Mouse (Mus musculus) forebrain, embryonic 13.5 days (tissue): Measurements from ENCODE around the gene Josd2. TPM values are rescaled to one million over a fixed set of nuclear protein-coding genes. Genes with fewer than 3 reads are reported as not detected.

Experiments used
- ATAC-seq: fragments of 200-750 bp; cut with Nextera tagmentation; 2 replicates; pipeline ENCODE4 v1.8.0; 2017
- H3K27ac ChIP-seq: fragments of 300-500 bp; sonication (generic); 2 replicates; pipeline ENCODE4 v1.5.1; 2015; ENCODE audit warnings: inconsistent platforms, mild to moderate bottlenecking, moderate library complexity
- H3K27me3 ChIP-seq: fragments of 300-500 bp; sonication (generic); 2 replicates; pipeline ENCODE4 v1.6.1; 2015; ENCODE audit warnings: mild to moderate bottlenecking, inconsistent platforms
- H3K36me3 ChIP-seq: fragments of 300-500 bp; sonication (generic); 2 replicates; pipeline ENCODE4 v1.6.1; 2015; ENCODE audit warnings: mild to moderate bottlenecking, inconsistent platforms; ENCODE audit not compliant: poor library complexity, severe bottlenecking
- H3K4me1 ChIP-seq: fragments of 300-500 bp; sonication (generic); 2 replicates; pipeline ENCODE4 v1.6.1; 2015; ENCODE audit warnings: inconsistent platforms
- H3K4me2 ChIP-seq: fragments of 300-500 bp; sonication (generic); 2 replicates; pipeline ENCODE4 v1.6.1; 2015; ENCODE audit warnings: inconsistent platforms, mild to moderate bottlenecking, moderate library complexity
- H3K4me3 ChIP-seq: fragments of 300-500 bp; sonication (generic); 2 replicates; pipeline ENCODE4 v1.5.1; 2015; ENCODE audit warnings: mild to moderate bottlenecking, inconsistent platforms
- H3K9ac ChIP-seq: fragments of 300-500 bp; sonication (generic); 2 replicates; pipeline ENCODE4 v1.6.1; 2015; ENCODE audit warnings: mild to moderate bottlenecking, inconsistent platforms
- H3K9me3 ChIP-seq: fragments of 300-500 bp; sonication (generic); replicated peaks from 2 replicates; pipeline ENCODE4 v1.6.1; 2016; ENCODE audit warnings: inconsistent platforms
- WGBS: fragments of 180-500 bp; shearing (Covaris S2); methylation state at CpG from one replicate; pipeline ENCODE4 v1.1.7; 2015; 5-methylcytosine and 5-hydroxymethylcytosine counted together
- polyA plus RNA-seq: library from polyadenylated mRNA; unstranded; fragments of >200 nt; fragmentation: Nextera tagmentation; extraction: Ambion mirVana; gene quantifications from 2 replicates; pipeline ENCODE4 v1.2.1, GENCODE M21; 2015

Josd2 gene
- polyA plus RNA-seq, 1 experiment from 2014 or later = 49.0 TPM

DNA sequence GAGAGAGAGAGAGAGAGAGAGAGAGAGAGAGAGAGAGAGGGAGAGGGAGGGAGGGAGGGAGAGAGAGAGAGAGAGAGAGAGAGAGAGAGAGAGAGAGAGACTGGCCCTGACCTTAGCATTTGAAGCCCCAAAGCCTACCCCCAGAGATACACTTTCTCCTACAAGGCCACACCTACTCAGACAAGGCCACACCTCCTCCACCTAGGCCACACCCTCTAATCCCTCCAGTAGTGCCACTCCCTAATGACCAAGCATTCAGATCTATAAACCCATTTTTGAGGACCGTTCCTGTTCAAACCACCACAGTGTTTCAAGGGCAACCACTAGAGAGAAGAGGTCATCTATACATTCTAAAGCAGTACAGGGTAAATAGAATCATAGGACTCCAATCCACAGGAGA, 11.5 kb upstream of the Josd2 start:
- no peak for ATAC-seq
- Histone ChIP-seq H3K36me3 (peaks cover 85% of the 10 kb centered on the region), H3K27me3 (no peaks in the 10 kb centered on the region), H3K27ac (no peak overlapping the region), H3K9me3 (peaks cover 4% of the 10 kb centered on the region; the same call in 1 of the 2 replicates), H3K9ac (no peak overlapping the region), H3K4me2 (no peak overlapping the region), H3K4me3 (no peak overlapping the region), H3K4me1 (peaks cover 20% of the 10 kb centered on the region)
- WGBS = 100% methylated on average over 1 of the region's 1 CpGs

DNA sequence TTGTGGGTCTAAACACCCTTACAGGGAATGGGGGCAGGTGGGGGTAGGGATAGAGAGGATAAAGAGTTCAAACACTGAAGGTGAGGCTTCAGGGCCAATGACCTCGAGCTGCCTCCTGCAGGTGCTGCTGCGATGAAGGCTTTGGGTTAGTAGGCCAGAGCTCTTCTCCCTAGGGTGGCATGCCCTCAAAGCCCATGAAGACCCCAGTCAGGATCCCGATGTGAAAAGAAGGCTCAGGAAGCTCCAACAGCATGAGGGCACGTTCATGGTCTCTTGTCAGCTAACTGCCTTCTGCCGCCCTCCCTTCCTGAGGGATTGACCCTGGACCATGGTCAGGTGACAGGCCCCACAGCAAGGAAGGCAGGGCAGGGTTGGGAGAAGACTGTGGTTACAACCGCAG, 7.7 kb upstream of the Josd2 start:
- Histone ChIP-seq H3K27ac (no peak overlapping the region), H3K4me2 (no peak overlapping the region), H3K4me1 (peaks cover 29% of the 10 kb centered on the region), H3K36me3 (peaks cover 89% of the 10 kb centered on the region), H3K27me3 (peaks cover 4% of the 10 kb centered on the region), H3K4me3 (no peak overlapping the region), H3K9me3 (peaks cover 4% of the 10 kb centered on the region; the same call in 1 of the 2 replicates), H3K9ac (no peak overlapping the region)
- ATAC-seq = no peak
- 82% methylated on average over 6 of the region's 6 CpGs for WGBS

DNA sequence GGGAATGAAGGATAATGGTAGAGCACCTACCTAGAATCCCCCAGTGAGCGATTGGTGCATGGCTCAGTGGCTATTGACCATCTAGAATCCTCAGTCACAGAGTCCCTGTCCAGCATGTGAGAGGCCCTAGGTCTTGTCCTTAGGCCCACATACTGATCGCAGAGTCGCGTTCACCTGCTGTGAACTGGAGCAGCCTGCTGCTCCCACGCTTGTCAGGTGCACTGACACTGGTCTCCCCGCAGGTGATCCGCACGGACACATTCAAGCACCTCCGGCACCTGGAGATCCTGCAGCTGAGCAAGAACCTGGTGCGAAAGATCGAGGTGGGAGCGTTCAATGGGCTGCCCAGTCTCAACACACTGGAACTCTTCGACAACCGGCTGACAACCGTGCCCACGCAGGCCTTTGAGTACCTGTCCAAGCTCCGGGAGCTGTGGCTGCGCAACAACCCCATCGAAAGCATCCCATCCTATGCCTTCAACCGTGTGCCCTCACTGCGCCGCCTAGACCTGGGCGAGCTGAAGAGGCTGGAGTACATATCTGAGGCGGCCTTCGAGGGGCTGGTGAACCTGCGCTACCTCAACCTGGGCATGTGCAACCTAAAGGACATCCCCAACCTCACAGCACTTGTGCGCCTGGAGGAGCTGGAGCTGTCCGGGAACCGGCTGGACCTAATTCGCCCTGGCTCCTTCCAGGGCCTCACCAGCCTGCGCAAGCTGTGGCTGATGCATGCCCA, 6.8 kb upstream of the Josd2 start:
- Histone ChIP-seq H3K9ac (no peak overlapping the region), H3K27me3 (peaks cover 4% of the 10 kb centered on the region), H3K27ac (no peak overlapping the region), H3K4me3 (no peak overlapping the region), H3K4me1 (peaks cover 35% of the 10 kb centered on the region), H3K36me3 (peaks cover 81% of the 10 kb centered on the region), H3K9me3 (peaks cover 4% of the 10 kb centered on the region; the same call in 1 of the 2 replicates), H3K4me2 (no peak overlapping the region)
- WGBS = 87% methylated on average over 31 of the region's 31 CpGs
- no peak for ATAC-seq

DNA sequence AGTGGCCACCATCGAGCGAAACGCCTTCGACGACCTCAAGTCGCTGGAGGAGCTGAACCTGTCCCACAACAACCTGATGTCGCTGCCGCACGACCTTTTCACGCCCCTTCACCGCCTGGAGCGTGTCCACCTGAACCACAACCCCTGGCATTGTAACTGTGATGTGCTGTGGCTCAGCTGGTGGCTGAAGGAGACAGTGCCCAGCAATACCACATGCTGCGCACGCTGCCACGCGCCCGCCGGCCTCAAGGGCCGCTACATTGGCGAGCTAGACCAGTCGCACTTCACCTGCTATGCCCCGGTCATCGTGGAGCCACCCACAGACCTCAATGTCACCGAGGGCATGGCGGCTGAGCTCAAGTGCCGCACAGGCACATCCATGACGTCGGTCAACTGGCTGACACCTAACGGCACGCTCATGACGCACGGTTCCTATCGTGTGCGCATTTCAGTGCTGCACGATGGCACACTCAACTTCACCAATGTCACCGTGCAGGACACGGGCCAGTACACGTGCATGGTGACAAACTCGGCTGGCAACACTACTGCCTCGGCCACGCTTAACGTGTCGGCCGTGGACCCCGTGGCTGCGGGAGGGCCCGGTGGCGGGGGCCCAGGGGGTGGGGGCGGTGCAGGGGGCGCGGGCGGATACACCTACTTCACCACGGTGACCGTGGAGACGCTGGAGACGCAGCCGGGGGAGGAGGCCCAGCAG, 6.1 kb upstream of the Josd2 start:
- Histone ChIP-seq H3K27me3 (peaks cover 4% of the 10 kb centered on the region), H3K36me3 (peaks cover 75% of the 10 kb centered on the region), H3K4me2 (no peak overlapping the region)

DNA sequence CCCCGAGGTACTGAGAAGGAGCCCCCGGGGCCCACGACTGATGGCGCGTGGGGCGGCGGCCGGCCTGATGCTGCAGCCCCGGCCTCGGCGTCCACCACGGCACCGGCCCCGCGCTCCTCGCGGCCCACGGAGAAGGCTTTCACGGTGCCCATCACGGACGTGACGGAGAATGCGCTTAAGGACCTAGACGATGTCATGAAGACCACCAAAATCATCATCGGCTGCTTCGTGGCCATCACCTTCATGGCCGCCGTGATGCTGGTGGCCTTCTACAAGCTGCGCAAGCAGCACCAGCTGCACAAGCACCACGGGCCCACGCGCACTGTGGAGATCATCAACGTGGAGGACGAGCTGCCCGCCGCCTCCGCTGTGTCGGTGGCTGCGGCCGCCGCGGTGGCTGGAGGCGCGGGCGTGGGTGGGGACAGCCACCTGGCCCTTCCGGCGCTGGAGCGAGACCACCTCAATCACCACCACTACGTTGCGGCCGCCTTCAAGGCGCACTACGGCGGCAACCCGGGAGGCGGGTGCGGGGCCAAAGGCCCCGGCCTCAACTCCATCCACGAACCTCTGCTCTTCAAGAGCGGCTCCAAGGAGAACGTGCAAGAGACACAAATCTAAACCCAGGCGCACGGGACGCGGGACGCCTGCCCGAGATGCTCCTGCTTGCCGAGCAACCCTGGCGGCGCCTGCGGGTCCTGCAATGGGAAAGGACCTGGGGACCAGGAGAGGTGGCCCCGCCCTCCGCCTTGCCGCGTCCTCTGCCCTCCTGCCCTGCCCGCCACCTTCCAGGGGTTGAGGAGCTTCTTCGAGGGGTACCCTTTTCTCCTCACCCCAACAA, 5.3 kb upstream of the Josd2 start:
- WGBS = 40% methylated on average over 72 of the region's 77 CpGs
- peaks cover 4% of the 10 kb centered on the region for H3K27me3 ChIP-seq
- peaks cover 67% of the 10 kb centered on the region for H3K36me3 ChIP-seq
- H3K4me1 ChIP-seq = peaks cover 44% of the 10 kb centered on the region
- H3K9ac ChIP-seq = no peak overlapping the region
- H3K4me2 ChIP-seq = no peak overlapping the region
- no peak overlapping the region for H3K4me3 ChIP-seq
- H3K27ac ChIP-seq = no peak overlapping the region
- H3K9me3 ChIP-seq = peaks cover 4% of the 10 kb centered on the region; the same call in 1 of the 2 replicates
- ATAC-seq = no peak

More for the DNA sequence above, 6.1 kb upstream of the Josd2 start:
- ATAC-seq = no peak
- Histone ChIP-seq H3K4me3 (no peak overlapping the region), H3K27ac (no peak overlapping the region), H3K9me3 (peaks cover 4% of the 10 kb centered on the region; the same call in 1 of the 2 replicates), H3K4me1 (peaks cover 38% of the 10 kb centered on the region), H3K9ac (no peak overlapping the region)
- WGBS = 78% methylated on average over 57 of the region's 57 CpGs

DNA sequence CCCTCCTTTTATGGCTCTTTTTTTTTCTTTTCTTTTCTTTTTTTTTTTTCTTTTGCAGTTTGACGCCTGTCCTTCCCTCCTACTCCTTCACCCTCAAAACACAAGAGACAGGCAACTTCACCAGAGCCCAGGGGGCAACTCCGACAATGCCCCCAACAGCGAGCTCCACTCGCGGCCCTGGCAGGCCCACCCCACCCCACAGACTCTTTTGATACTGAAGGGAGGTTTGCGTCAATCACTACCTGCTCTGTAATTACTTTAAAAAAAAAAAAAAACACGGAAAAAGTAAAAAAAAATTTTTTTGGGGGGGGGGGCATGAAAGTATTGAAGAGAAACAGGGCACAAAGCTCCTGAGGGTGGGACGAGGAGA, 4.7 kb upstream of the Josd2 start:
- no peak for ATAC-seq
- WGBS = 44% methylated on average over 8 of the region's 8 CpGs
- no peak overlapping the region for H3K4me3 ChIP-seq
- no peak overlapping the region for H3K4me2 ChIP-seq
- H3K4me1 ChIP-seq = peaks cover 44% of the 10 kb centered on the region
- peaks cover 4% of the 10 kb centered on the region for H3K27me3 ChIP-seq
- peaks cover 3% of the 10 kb centered on the region; the same call in 1 of the 2 replicates for H3K9me3 ChIP-seq
- H3K9ac ChIP-seq = no peak overlapping the region
- H3K27ac ChIP-seq = no peak overlapping the region
- H3K36me3 ChIP-seq = peaks cover 61% of the 10 kb centered on the region

DNA sequence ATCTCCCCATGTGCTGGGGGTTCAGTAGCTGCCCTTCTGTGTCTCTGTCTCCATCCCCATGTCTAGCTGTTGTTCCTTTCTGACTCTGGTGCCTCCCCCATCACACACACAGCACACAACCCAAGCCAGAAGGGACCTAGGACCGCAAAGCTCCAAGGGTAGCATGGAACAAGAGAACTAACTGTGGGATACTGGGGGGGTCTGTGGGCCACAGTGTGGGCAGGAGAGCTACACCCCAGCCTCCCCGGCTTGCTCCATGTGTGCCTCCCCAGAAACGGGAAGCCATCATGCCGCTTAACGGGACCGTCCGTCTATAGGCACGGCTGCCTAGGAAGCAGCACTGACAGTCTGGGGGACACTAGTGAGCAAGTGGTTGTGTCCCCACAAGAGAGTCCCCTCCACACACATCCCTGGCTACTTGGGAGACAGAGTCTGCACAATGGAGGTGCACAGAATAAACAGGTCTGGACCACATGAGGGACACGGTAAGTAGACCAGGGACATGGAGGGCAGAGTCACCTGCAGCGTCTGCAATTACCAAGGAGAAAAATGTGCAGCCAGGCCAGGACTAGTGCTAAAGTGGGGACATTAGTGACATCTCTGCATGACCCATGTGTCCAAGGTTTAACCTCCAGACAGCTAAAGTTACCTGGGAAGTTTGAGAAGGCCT, 4.1 kb upstream of the Josd2 start:
- ATAC-seq = no peak
- Histone ChIP-seq H3K36me3 (peaks cover 55% of the 10 kb centered on the region), H3K4me2 (0 out of 2 replicates have a peak overlapping the region, but pooled peaks have one; percentile 10), H3K27me3 (peaks cover 4% of the 10 kb centered on the region), H3K9ac (peak overlapping the region; percentile 50), H3K4me1 (peaks cover 50% of the 10 kb centered on the region), H3K27ac (peak overlapping the region; percentile 79), H3K9me3 (no peaks in the 10 kb centered on the region), H3K4me3 (no peak overlapping the region)
- 89% methylated on average over 10 of the region's 10 CpGs for WGBS

DNA sequence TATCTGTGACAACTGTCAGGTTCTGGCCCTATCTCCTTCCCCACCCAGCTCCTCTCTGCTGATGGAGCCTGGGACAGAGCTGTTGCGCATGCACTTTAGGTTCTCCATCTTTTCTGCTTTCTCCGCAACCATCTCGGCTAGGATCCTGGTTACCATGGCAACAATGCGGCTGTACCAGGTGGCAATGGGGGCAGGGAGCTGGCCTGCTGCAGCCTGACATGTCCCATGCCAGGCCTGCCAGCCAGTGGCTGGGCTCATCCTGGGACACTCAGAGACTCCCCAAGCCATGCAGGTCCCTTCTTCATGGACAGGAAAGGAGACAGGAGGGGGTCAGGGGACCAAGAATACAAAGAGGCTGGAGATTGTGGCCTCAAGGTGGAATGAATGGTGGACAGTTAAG, 3.3 kb upstream of the Josd2 start:
- peaks cover 4% of the 10 kb centered on the region for H3K27me3 ChIP-seq
- H3K4me3 ChIP-seq = no peak overlapping the region
- peaks cover 59% of the 10 kb centered on the region for H3K4me1 ChIP-seq
- H3K9ac ChIP-seq = peak overlapping the region; percentile 50; the same call in 1 of the 2 replicates
- H3K27ac ChIP-seq = peak overlapping the region; percentile 79
- ATAC-seq = no peak
- WGBS = 18% methylated on average over 4 of the region's 4 CpGs
- peak overlapping the region; percentile 32 for H3K4me2 ChIP-seq
- H3K9me3 ChIP-seq = no peaks in the 10 kb centered on the region
- peaks cover 46% of the 10 kb centered on the region for H3K36me3 ChIP-seq

DNA sequence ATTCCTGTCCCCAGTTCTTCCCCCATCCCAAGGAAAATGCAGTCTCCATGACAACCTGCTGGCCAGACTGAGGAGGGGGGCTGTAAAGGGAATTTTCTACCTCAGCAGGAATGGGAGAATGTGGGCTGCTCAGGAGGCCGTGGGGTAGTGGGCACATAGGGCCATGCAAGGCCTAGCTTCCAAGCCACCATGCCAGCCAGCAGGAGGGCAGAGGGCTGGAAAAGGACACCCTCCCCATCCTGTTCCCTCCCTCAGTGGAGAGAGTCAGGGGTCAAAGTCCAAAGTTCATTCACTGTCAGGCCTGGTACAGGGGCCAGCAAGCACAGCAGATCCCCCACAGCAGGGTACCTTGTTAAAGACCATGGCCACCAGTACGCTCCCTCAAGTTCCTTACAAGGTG, 2.7 kb upstream of the Josd2 start, which contains the start of gene Aspdh:
Gene Aspdh (plus strand): TSS at position 281 of the 400 bp plus-strand sequence.
- peaks cover 60% of the 10 kb centered on the region for H3K4me1 ChIP-seq
- peak within 1 kb of the TSS; percentile 50 for H3K9ac ChIP-seq
- no peaks in the 10 kb centered on the region for H3K9me3 ChIP-seq
- peaks cover 4% of the 10 kb centered on the region for H3K27me3 ChIP-seq
- 47% methylated on average over 2 of the region's 2 CpGs for WGBS
- peaks cover 40% of the 10 kb centered on the region for H3K36me3 ChIP-seq
- H3K4me3 ChIP-seq = no peak within 1 kb of the TSS
- ATAC-seq = no peak
- peak within 1 kb of the TSS; percentile 32 for H3K4me2 ChIP-seq
- peak within 1 kb of the TSS; percentile 79 for H3K27ac ChIP-seq

DNA sequence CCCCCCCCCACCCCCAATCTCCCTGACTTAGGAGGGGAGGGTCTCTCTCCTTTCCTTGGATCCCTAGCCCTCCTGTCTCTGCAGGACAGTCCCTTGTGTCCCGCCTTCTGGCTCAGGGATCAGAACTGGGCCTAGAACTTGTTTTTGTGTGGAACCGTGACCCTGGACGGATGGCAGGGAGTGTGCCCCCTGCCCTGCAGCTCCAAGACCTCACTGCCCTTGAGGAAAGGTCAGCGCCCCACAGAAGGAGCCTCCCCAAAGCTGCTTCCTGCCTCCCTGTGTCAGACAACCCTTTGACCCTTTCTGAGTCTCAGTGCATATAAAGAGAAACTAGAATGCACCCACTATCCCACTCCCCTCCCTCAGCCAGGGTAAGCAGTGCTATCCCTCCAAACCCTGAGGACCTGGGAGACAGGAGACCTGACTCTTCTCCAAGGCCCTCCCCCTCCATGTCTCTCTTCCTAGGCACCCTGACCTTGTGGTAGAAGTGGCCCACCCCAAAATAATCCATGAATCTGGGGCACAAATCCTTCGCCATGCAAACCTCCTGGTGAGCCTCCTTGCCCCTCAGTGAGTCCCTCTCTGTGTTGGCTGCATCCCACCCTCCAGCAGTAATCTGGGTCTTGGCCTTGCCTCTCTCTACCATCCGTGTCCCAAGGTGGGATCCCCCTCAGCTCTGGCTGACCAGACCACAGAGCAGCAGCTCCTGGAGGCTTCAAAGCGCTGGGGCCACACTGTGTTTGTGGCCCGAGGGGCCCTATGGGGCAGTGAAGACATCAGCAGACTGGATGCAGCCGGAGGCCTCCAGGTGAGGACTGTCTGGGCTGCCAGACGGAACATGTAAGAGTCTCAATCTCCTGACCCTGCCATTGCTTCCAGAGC, 1.5 kb upstream of the Josd2 start:
- ATAC-seq = no peak
- Histone ChIP-seq H3K4me3 (no peak overlapping the region), H3K27me3 (peaks cover 4% of the 10 kb centered on the region), H3K27ac (no peak overlapping the region; the same call in 1 of the 2 replicates), H3K9me3 (no peaks in the 10 kb centered on the region), H3K9ac (0 out of 2 replicates have a peak overlapping the region, but pooled peaks have one; percentile 6), H3K4me1 (peaks cover 60% of the 10 kb centered on the region), H3K36me3 (peaks cover 30% of the 10 kb centered on the region), H3K4me2 (no peak overlapping the region)
- 75% methylated on average over 10 of the region's 10 CpGs for WGBS
